Mouse (Mus musculus): ENCODE results near the gene 1700017N19Rik.
"Not testable (repeated sequence)": the region's sequence is repeated elsewhere in the genome, so short reads cannot be mapped to it uniquely, and the experiment has no call there.

The 1700017N19Rik gene

GRCm38 (mm10) chr10:100590323-100590722, at the start of gene 1700017N19Rik, which contains the start of gene 4930430F08Rik:
TSS of gene 1700017N19Rik (plus strand) at chr10:100590484.
TSS of gene 4930430F08Rik (minus strand) at chr10:100590423.
- DNase-seq: no peak

GRCm38 (mm10) chr10:100556566-100557175, 33.6 kb upstream of the 1700017N19Rik start:
- no peak for DNase-seq

GRCm38 (mm10) chr10:100560194-100560883, 29.9 kb upstream of the 1700017N19Rik start:
- not testable (repeated sequence) for DNase-seq

GRCm38 (mm10) chr10:100564112-100564511, 26.2 kb upstream of the 1700017N19Rik start:
- no peak for DNase-seq

- no peak for DNase-seq
Observed at GRCm38 (mm10) chr10:100571707-100572106, 18.6 kb upstream of the 1700017N19Rik start.

- DNase-seq: no peak
Observed at GRCm38 (mm10) chr10:100574505-100575149, 15.7 kb upstream of the 1700017N19Rik start.

- no peak for DNase-seq
Observed at GRCm38 (mm10) chr10:100575294-100575693, 15.0 kb upstream of the 1700017N19Rik start.

GRCm38 (mm10) chr10:100584178-100584577, 6.1 kb upstream of the 1700017N19Rik start:
- no peak for DNase-seq

- no peak for DNase-seq
Observed at GRCm38 (mm10) chr10:100588524-100588923, 1.8 kb upstream of the 1700017N19Rik start.

- peak; percentile 93 to 94 for DNase-seq
Observed at GRCm38 (mm10) chr10:100588932-100589388, 1.3 kb upstream of the 1700017N19Rik start.

- no peak for DNase-seq
Observed at GRCm38 (mm10) chr10:100598339-100598738, 8.1 kb downstream of the 1700017N19Rik start.

GRCm38 (mm10) chr10:100603511-100603910, 13.2 kb downstream of the 1700017N19Rik start:
- no peak for DNase-seq

- no peak for DNase-seq
Observed at GRCm38 (mm10) chr10:100604254-100604653, 14.0 kb downstream of the 1700017N19Rik start.

- DNase-seq: no peak
Observed at GRCm38 (mm10) chr10:100617233-100617903, 27.1 kb downstream of the 1700017N19Rik start.

- DNase-seq: no peak
Observed at GRCm38 (mm10) chr10:100619474-100619873, 29.2 kb downstream of the 1700017N19Rik start.

GRCm38 (mm10) chr10:100620040-100620439, 29.8 kb downstream of the 1700017N19Rik start:
- no peak for DNase-seq

GRCm38 (mm10) chr10:100622494-100622893, 32.2 kb downstream of the 1700017N19Rik start:
- DNase-seq: no peak

GRCm38 (mm10) chr10:100629762-100630438, 39.6 kb downstream of the 1700017N19Rik start:
- peak; percentile 67 to 72 for DNase-seq

- DNase-seq: no peak
Observed at GRCm38 (mm10) chr10:100642887-100643286, 52.6 kb downstream of the 1700017N19Rik start.

- no peak for DNase-seq
Observed at GRCm38 (mm10) chr10:100645331-100645935, 55.1 kb downstream of the 1700017N19Rik start.

- no peak for DNase-seq
Observed at GRCm38 (mm10) chr10:100654183-100654582, 63.9 kb downstream of the 1700017N19Rik start.
